Mouse (Mus musculus) cortical plate, adult 2 months (tissue): Measurements from ENCODE around the gene Rln3. TPM values are rescaled to one million over a fixed set of nuclear protein-coding genes. Genes with fewer than 3 reads are reported as not detected.
A peak's percentile ranks its signal among the peaks of the same experiment; 100 is the strongest.

Experiments used
- H3K27ac ChIP-seq: fragments of 200-500 bp; 2 replicates; pipeline ENCODE4 v1.5.1; 2012; ENCODE audit warnings: low read length, control low read depth, inconsistent platforms; ENCODE audit not compliant: insufficient read depth
- H3K4me1 ChIP-seq: fragments of 200-500 bp; 2 replicates; pipeline ENCODE4 v1.6.1; 2011; ENCODE audit warnings: low read length; ENCODE audit not compliant: control insufficient read depth, insufficient read depth
- H3K4me3 ChIP-seq: fragments of 200-500 bp; 2 replicates; pipeline ENCODE4 v1.5.1; 2011; ENCODE audit warnings: mild to moderate bottlenecking, low read length, control low read depth; ENCODE audit not compliant: insufficient read depth
- CTCF ChIP-seq: fragments of 200-500 bp; IDR thresholded peaks from 2 replicates; pipeline ENCODE4 v1.5.1; 2011; ENCODE audit warnings: mild to moderate bottlenecking, control low read depth, low read length; ENCODE audit not compliant: insufficient read depth; ENCODE audit errors: extremely low read depth
- POLR2A ChIP-seq: fragments of 200-500 bp; IDR thresholded peaks from 2 replicates; pipeline ENCODE4 v1.6.1; 2011; ENCODE audit warnings: mild to moderate bottlenecking, low read length, control low read depth; ENCODE audit not compliant: insufficient read depth; ENCODE audit errors: extremely low read depth
- polyA plus RNA-seq: library from polyadenylated mRNA; depleted of rRNA; stranded (reverse); fragments of >200 nt; gene quantifications from 2 replicates; pipeline ENCODE4 v1.2.3, GENCODE M21; 2012

Rln3 gene
- polyA plus RNA-seq, 1 experiment: not detected

DNA sequence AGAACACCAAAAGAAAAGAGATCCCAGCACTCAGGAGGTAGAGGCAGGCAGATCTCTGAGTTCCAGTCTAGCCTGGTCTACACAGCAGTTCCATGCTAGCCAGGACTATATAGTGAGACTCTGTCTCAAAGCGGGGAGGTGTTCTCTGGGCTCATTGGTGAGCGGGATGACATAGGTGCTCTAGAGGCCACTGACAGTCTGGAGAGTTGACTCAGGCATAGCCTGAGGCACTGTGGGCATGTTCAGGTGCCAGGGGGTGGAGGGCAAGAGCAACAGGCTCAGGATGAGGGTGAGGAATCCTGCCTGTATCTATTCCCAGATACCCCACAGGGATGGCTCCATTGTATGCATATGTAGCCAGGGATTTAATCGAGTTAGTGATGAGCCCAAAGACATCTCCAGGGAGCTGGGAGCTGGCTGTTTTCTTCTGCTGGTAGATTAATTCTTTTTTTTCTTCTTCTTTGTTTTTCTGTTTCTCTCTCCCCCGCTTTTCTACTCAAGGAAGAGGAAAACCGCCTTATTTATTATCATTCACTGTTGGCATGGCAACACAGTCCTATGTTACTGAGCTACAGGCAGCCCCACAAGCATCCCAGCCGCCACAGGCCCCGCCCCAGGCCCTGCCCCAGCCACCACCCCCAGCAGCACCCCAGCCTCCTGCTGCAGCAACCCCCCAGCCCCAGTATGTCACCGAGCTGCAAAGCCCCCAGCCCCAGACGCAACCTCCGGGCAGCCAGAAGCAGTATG is 28.6 kb upstream of the Rln3 start:
- H3K4me3 ChIP-seq: peak overlapping the region; percentile 25; the same call in 1 of the 2 replicates
- peak overlapping the region; percentile 20; the same call in 1 of the 2 replicates for H3K27ac ChIP-seq
- H3K4me1 ChIP-seq: peaks cover 24% of the 10 kb centered on the region
- TF ChIP-seq CTCF: no peak
- TF ChIP-seq POLR2A: no peak

DNA sequence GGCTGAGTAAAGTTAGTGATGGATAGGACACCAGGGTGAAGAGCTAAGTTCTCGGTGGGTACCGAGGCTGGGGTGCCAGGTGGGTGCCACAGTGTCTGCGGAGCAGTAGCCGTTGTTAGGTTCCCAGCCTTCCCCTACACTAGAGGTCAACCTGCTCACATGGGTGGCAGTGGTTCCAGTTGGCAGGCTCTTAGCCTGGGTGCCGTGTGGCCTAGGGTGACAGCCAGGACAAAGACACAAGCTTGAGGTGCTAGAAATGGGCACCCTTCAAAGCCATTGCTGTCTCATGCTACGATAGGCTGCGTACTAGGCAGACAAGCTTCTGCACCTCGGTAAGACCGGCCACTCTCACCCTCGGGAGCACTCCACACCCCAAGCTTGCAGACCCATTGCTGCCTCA is 27.5 kb upstream of the Rln3 start:
- TF ChIP-seq CTCF (no peak), POLR2A (no peak)
- H3K4me1 ChIP-seq: peaks cover 24% of the 10 kb centered on the region
- no peak overlapping the region; the same call in 1 of the 2 replicates for H3K27ac ChIP-seq
- H3K4me3 ChIP-seq: no peak overlapping the region

DNA sequence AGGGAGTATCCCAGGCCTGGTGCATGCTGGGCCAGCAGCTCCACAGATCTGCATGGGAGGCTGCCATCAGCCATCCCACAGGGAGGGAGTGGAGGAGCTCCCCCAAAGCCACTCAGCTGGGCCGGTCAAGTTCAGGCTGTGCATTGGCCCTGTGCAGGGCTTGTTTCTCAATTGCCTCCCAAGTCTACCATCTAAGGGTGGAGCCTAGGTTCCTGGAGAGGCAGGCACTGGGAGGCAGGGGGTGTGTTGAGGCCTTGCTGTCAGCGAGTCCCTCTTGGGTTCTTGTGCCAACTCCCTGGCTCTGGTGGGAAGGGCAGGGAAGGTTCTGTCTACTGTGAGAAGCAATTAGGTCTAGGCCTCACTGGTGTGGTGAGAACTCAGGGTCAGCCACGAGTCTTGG is 27.1 kb upstream of the Rln3 start:
- H3K4me3 ChIP-seq: no peak overlapping the region
- H3K27ac ChIP-seq: no peak overlapping the region
- TF ChIP-seq POLR2A (no peak), CTCF (no peak)
- H3K4me1 ChIP-seq: peaks cover 24% of the 10 kb centered on the region

DNA sequence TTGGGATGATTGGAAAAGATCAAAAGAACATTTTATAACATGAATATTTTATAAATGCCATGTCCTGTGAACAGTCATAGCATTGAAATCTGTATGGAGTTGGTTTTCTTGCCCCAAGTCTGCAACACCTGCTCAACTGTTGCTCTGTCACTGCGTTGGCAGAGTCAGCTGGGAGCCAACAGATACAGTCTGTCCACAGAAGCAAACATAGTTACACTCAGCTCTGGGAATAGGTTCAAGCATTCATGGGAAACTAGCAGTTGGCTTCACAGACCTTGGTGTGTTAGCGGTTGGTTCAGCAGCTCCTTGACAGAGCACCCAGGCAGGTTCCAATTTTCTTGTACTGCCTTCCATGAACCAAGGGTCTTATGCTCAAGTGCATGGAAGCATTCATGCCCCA is 25.9 kb upstream of the Rln3 start:
- TF ChIP-seq CTCF (no peak), POLR2A (0 out of 2 replicates have a peak, but pooled peaks have one; percentile 27)
- Histone ChIP-seq H3K4me1 (peaks cover 24% of the 10 kb centered on the region), H3K27ac (no peak overlapping the region), H3K4me3 (no peak overlapping the region)

DNA sequence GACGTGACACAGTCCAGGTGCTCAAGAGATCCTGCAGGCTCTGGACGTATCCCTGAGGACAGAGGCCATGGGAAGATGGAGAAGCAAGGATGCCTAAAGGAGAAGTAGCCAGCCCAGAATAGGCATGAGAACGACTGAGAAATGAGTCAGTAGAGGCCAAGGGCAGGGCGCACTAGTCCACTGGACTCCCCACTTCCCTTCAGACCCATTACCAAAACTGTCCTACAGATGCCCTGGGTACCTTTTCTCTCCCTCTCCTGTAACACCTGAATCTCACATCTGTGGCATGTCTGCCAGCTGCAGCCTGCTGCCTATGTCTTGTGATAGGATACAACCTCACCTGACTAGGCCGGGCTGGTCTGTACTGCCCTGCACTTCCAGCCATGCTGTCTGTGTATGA is 25.4 kb upstream of the Rln3 start:
- Histone ChIP-seq H3K4me1 (peaks cover 24% of the 10 kb centered on the region), H3K27ac (peak overlapping the region; percentile 17; the same call in 1 of the 2 replicates), H3K4me3 (no peak overlapping the region)
- TF ChIP-seq POLR2A (no peak), CTCF (no peak)

DNA sequence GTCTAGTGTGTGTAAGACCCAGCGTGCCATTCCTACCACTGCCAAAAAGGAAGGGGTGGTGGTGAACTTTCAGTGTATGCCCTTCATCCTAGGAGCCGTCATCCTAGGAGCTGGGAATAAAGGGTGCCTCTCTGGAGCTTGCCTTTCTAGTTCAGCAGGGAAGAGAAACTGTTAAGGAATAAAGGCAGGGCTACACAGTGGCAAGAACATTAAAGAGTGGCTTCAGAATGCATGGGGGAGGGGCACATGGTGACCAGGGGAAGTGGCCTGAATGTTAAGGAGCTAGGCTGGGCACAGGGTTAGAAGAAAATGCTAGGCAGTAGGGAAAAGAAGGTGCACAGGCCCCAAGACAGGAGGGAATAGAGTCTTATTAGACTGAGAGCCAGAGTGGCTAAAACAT is 24.9 kb upstream of the Rln3 start:
- Histone ChIP-seq H3K4me1 (peaks cover 24% of the 10 kb centered on the region), H3K4me3 (no peak overlapping the region), H3K27ac (peak overlapping the region; percentile 17; the same call in 1 of the 2 replicates)
- TF ChIP-seq CTCF: no peak
- TF ChIP-seq POLR2A: no peak

DNA sequence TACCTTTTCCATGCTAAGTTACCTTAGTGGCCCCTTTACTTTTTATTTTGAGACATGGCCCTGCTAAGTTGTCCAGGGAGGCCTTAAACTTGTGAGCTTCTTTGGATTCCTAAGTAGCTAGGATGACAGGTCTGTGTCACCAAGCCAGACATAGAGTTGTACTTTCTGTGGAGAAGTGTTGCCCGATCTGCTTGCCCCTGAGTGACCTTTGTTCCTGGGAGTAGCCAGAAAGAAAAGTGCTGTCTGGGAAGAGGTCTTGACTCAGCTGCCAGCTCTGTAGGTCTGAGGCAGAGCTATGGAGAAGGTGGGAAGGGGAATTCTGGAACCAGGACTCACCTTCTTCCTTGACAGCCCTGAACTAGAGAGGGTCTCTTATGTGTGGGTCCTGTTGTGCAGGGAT is 24.4 kb upstream of the Rln3 start:
- TF ChIP-seq POLR2A: no peak
- no peak for TF ChIP-seq CTCF
- H3K27ac ChIP-seq: no peak overlapping the region
- H3K4me1 ChIP-seq: peaks cover 24% of the 10 kb centered on the region

DNA sequence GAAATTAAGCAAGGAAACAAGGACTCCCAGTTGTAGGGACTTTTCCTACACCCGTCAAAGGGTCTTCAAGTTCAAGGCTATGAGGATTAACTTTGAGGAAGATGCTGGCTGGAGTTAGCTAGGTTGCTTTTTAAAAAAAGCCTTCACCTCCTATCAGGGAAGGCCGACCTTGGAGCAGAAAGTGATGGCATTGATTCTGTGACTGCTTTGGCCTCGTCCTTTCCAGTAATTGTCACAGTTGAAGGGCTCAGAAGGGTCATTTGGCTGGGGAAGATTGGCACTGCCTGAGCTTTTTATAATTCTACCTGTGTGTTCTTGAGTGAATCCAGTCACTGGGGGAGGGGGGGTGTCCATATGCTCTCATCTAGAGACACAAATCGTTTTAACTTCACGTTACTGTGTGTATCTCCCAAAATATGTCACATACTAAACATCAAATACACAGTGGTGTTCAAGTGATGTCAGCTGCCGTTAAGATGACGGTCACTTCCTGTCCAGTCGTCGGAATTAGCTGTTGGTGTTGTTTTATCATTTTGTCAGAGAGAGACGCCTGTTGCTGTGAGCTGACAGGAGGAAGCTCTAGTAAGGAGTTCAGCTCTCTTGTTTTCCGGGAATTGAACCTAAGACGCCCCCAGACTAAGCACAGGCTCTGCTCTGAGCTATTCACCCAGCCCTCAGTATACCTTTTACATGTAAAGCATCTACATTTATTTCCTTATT is 23.7 kb upstream of the Rln3 start:
- TF ChIP-seq CTCF: no peak
- Histone ChIP-seq H3K27ac (no peak overlapping the region), H3K4me3 (no peak overlapping the region; the same call in 1 of the 2 replicates), H3K4me1 (peaks cover 24% of the 10 kb centered on the region)

More for the DNA sequence above, 24.4 kb upstream of the Rln3 start:
- no peak overlapping the region for H3K4me3 ChIP-seq

DNA sequence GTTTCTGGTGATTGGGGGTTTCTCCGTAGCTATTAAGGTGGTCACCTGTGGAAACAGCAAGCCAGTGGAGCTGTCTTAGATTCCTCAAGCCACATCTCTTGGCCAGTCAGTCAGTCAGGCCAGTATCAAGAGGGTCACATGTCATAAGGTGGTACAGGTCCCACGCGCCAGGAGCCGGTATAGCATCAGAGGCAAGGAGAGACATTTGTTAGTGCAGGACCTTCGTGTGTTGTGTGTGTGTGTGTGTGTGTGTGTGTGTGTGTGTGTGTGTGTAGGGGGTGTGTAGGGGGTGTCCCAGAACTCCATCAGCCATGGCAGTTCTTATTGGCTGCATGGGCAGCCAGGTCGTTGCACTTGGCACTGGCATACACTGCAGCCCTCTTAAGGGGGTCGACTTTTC is 23.1 kb upstream of the Rln3 start:
- Histone ChIP-seq H3K4me1 (peaks cover 24% of the 10 kb centered on the region), H3K4me3 (peak overlapping the region; percentile 22), H3K27ac (no peak overlapping the region)
- no peak for TF ChIP-seq POLR2A
- TF ChIP-seq CTCF: no peak
